Mouse (Mus musculus) splenic B cell, adult 2 months (primary cell): ENCODE data around the gene Pigz.

Source experiments
- DNase-seq: peaks from one replicate; pipeline ENCODE4 v3.0.0-alpha.2; 2011; ENCODE audit warnings: low read depth, low spot score
- H3K27me3 ChIP-seq: 2 replicates; pipeline ENCODE4 v1.6.1; 2012; ENCODE audit warnings: mild to moderate bottlenecking, low read length, moderate library complexity, mixed read lengths; ENCODE audit not compliant: control insufficient read depth, poor library complexity, insufficient read depth, severe bottlenecking
- H3K36me3 ChIP-seq: 2 replicates; pipeline ENCODE4 v1.6.1; 2012; ENCODE audit warnings: mild to moderate bottlenecking, low read length, moderate library complexity, mixed read lengths; ENCODE audit not compliant: control insufficient read depth, poor library complexity, insufficient read depth, severe bottlenecking

Gene Pigz

GRCm38 (mm10) chr16:31933751-31934549 lies at the start of gene Pigz:
Gene Pigz, plus strand, starts transcription at chr16:31933851.
- Histone ChIP-seq H3K36me3 (no peaks in the 10 kb centered on the region), H3K27me3 (no peaks in the 10 kb centered on the region)
- no peak for DNase-seq

DNA sequence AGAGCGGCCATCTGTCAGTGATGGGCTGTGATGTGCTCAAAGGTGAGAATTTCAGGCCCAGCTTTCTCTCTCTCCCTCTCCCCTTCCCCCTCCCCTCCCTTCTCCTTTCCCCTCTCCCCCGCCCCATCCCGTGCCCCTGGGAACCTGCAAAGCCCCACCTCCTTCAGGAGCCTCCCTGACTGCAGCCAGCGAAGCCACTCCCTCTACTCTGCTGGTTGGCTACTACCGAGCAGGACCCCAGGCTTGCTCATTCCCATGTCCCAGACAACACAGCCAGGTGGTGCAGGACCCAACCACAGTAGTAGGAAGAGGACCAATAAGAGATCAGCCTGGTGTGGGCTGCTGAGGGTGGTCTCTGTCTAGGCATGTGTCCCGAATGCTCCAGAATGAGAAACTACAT lies 49.7 kb upstream of the Pigz start:
- Histone ChIP-seq H3K27me3 (no peaks in the 10 kb centered on the region), H3K36me3 (no peaks in the 10 kb centered on the region)
- DNase-seq, result no peak

- DNase-seq, result no peak
- H3K27me3 ChIP-seq, result no peaks in the 10 kb centered on the region
- H3K36me3 ChIP-seq, result no peaks in the 10 kb centered on the region
Measured at GRCm38 (mm10) chr16:31890907-31891306, 42.7 kb upstream of the Pigz start.

GRCm38 (mm10) chr16:31893396-31894141 lies 40.1 kb upstream of the Pigz start:
- no peaks in the 10 kb centered on the region for H3K27me3 ChIP-seq
- H3K36me3 ChIP-seq, result no peaks in the 10 kb centered on the region
- peak; percentile 40 for DNase-seq

- DNase-seq, result no peak
- Histone ChIP-seq H3K36me3 (no peaks in the 10 kb centered on the region), H3K27me3 (no peaks in the 10 kb centered on the region)
Measured at GRCm38 (mm10) chr16:31896971-31897774, 36.5 kb upstream of the Pigz start.

DNA sequence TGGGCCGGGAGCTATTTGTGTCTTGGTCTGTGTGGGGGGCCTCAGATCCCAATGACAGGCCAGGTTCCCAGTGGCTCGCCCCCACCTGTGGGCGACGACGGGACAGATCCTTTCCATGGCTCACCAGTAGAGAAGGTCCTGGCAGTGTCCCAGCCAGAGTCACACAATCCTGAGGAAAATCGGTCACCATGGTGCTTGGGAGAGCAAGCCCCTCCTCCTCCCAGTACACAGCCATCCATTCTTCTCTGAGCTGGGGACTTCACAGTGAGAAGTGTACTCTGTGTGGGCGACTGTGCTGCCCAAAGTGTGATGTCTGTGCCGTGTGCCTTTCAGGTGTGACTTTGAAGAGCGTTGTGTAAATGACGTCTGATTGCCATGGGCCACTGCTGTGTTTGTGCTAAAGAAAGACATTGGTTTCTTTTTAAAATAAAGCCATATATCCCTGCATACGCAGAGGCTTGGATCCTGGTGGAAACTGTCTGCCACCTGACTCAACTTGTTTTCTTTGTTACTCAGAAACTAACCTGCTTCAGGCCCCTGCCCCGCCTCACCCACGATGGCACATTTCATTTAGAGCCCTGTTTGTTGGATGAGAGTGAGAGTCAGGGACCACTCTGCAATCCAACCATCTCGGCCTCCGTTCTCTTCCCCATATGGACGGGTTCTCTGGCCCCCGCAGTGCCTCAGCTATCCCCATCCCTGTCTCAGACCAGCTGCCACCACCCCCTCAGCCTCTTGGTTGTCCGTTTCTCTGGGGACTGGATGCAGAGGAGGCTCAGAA lies 34.9 kb upstream of the Pigz start:
- Histone ChIP-seq H3K36me3 (no peaks in the 10 kb centered on the region), H3K27me3 (no peaks in the 10 kb centered on the region)
- no peak for DNase-seq

GRCm38 (mm10) chr16:31901886-31902285 lies 31.8 kb upstream of the Pigz start:
- Histone ChIP-seq H3K36me3 (no peaks in the 10 kb centered on the region), H3K27me3 (no peaks in the 10 kb centered on the region)
- DNase-seq, result no peak

DNA sequence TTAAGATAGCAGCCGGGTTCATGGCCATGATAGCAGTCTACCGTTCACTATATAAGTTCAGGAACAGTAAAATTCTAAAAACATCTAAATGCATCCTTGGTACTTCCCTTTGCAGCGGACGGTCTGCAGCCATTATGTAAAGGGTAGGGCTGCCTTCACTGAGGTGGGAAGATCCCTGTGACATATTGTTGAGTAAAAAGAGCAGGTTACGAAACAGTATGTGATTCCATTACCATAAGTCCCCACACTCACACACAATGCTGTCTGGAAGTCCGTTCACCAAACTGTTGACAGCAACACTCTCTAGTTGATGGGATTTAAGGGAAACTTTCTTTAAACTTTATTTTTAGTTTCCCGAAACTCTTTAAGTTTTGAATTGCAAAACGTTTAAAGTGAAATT lies 30.4 kb upstream of the Pigz start:
- Histone ChIP-seq H3K27me3 (no peaks in the 10 kb centered on the region), H3K36me3 (no peaks in the 10 kb centered on the region)
- no peak for DNase-seq

GRCm38 (mm10) chr16:31905331-31905730 lies 28.3 kb upstream of the Pigz start:
- peak; percentile 21 for DNase-seq
- Histone ChIP-seq H3K36me3 (no peaks in the 10 kb centered on the region), H3K27me3 (no peaks in the 10 kb centered on the region)

DNA sequence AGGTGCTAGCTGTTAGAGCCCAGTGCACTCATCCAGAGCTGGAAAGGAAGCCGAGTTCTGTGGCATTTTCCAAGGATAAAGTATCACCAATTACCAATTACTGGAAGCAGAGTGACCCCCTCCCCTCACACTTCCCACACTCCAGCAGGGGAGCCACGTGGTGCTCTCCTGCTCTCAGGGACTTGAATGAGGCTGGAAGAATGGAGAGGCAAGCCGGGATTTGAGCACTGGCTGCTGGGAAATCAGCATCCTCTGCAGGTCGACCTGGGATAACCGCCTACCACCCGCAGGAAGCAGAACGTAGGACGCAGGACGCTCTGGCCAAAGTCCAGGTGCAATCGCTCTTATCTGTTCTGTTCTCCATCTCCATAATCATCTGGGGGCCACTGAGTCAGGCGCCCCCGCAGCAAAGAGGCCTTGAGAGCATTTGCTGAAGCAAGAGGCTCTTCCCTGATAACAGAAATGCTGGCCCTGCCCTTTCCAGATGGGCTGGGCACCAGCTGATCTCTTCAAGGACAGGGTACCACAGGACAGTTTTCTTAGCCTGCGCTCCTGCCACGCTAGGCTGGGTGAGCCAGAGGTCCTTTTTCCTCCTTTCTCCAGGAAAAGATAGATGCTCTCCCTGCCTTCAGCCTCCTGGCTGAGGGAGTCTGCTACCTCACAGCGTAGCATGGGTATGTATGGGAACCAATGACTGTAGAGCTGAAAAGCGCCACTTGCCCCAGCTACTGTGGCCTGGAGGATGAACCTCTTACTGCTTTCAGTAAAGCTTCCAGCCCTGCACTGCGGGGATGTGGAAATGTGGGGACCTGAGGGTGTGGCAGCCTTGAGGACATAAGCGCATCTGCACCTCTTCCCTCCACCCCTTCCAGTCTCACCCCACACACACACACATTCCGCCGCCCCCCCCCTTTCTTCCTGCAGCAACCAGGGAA lies 27.5 kb upstream of the Pigz start:
- Histone ChIP-seq H3K36me3 (no peaks in the 10 kb centered on the region), H3K27me3 (no peaks in the 10 kb centered on the region)
- DNase-seq, result no peak

- Histone ChIP-seq H3K36me3 (no peaks in the 10 kb centered on the region), H3K27me3 (no peaks in the 10 kb centered on the region)
- no peak for DNase-seq
Measured at GRCm38 (mm10) chr16:31906896-31907295, 26.8 kb upstream of the Pigz start.

DNA sequence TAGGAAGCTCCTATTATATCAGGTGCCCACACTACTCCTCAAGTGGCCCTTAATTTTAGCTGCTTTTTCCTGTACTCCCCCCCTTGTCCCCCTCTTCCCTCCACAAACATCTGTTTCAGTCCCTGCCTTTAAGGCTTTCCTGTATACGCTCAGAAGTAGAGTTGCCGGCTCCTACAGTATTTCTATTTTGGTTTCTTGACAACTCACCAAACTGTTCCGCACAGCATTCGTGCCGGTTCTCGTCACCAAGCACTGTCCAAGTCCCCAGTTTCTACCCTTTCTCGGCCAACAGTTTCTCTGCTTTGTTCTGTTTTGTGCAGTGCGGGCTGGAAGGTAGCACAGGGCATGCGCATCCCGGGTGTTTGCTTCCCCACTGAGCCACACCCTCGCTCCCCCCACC lies 24.7 kb upstream of the Pigz start:
- H3K27me3 ChIP-seq, result no peaks in the 10 kb centered on the region
- DNase-seq, result no peak
- H3K36me3 ChIP-seq, result no peaks in the 10 kb centered on the region

DNA sequence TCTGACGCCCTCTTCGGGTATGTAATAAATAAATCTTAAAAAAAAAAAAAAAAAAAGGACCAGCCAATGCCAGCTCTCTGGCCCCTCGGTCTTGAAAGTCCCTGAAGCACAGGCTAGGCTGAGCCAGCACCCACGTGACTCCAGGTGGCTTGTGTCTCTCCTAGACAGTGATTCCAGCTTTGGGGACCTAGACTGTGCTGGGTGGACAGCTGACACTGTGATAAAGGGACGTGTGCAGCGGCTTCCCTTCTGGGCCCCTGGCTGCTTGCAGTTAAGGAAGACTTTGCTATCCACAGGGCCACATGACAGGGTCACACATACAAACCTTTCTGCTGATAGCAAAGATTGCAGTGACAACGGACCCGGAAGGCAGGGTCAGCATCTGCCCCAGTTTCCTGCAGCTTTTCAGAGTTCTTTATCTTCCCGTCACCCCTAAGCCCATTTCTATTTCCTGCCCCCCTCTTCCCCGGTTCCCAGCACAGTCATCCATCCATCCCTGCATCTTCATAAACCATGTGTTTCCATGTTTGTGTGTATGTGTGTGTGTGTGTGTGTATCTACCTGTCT lies 23.3 kb upstream of the Pigz start:
- Histone ChIP-seq H3K36me3 (no peaks in the 10 kb centered on the region), H3K27me3 (no peaks in the 10 kb centered on the region)
- no peak for DNase-seq
